Mouse (Mus musculus): ENCODE results near the gene Dip2b.

GRCm38 (mm10) chr15:100029900-100030299, 8.6 kb upstream of the Dip2b start:
- TF ChIP-seq CTCF (conservative IDR thresholded peaks at IDR 0.05; ENCODE audit: insufficient read depth, insufficient read length, low read depth, low read length) (no peak), POLR2A (IDR thresholded peaks at IDR 0.05; ENCODE audit: low read depth, low read length) (no peak)
